Mouse (Mus musculus) skeletal muscle tissue, adult 2 months (tissue): ENCODE results near the gene Il4i1.
A peak's percentile ranks its signal among the peaks of the same experiment; 100 is the strongest.

ENCODE experiments used
- DNase-seq: peaks from one replicate; pipeline ENCODE4 v3.0.0-alpha.2; 2012; ENCODE audit warnings: low read depth, low spot score

Gene Il4i1

DNA sequence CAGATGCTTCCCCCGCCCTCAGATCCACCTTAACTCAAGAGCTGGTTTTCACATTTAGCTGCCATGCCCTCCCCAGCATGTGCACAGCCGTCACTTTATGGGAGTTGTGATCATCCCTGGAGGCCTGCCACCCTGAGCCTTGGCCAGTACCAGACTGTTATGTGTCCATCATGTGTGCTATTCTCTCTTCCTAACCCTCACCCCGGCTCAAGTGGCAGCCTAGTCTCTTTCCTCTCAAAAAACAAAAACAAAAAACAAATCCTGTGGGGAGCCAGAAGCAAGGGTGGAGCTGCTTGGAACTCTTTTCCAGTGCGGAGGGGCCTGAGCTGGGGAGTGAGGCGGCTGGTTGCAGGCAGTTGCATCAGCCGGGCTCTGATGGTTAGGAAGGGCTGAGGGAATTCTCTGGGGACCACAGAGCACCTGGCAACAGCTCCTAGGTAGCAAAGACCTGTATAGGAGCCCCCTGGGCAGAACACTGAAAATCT lies 2.6 kb downstream of the Il4i1 start:
- no peak for DNase-seq

DNA sequence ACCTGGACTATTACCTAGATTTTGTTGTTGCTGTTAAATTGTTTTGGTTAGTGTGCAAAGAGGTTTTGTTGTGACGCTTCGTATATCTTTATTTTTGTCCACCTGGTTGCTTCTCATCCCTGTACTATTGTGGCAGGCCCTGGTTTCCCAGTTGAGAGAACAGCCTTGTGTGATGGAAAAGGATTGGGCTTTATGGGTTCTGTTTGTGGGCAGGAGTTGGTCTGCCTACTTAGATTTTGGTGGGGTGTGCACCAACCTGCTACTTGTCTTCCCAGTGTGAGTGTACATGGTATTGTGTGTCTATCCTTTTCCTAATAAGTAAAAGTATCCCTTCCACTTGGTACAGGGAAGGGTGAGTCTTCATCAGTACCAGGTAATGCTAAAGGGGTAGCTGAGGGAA lies 3.2 kb downstream of the Il4i1 start:
- no peak for DNase-seq

DNA sequence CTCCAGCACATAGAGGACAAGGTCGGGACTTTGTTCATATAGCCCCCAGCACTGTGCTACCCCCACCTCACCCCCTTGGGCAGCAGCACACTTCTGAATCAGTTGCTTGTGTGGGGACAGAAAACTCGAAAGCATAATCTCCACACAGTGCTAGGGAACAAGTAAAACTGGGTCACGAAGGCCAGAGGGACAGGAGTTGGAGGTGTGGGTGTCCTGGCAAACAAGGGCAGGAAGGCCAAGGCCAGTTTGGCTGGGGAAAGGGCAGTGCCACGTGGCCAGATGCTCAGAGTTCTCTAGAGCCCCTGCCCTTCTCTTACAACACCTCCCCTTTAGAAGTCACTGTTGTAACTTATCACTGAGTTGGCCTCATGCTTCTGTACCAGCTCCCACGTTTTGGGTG lies 3.7 kb downstream of the Il4i1 start:
- peak; percentile 20 for DNase-seq

DNA sequence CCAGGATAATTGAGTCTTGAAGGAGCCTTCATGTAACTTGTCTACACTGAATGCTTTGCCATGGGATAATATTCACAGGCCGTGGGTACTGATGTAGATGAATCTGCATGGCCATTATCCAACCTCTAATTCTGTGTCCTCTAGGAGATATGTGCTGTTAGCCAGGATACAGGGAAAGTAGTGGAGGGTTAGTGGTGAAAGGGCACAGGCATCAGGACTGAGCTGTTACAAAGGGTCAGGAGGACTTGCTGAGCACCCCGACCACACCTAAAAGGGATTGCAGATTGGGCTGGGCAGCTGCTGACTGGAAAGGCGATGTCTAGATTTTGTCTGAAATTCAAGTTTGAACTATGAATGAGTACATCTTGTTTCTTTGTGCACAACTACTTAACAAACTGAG lies 4.3 kb downstream of the Il4i1 start:
- DNase-seq = peak; percentile 1

DNA sequence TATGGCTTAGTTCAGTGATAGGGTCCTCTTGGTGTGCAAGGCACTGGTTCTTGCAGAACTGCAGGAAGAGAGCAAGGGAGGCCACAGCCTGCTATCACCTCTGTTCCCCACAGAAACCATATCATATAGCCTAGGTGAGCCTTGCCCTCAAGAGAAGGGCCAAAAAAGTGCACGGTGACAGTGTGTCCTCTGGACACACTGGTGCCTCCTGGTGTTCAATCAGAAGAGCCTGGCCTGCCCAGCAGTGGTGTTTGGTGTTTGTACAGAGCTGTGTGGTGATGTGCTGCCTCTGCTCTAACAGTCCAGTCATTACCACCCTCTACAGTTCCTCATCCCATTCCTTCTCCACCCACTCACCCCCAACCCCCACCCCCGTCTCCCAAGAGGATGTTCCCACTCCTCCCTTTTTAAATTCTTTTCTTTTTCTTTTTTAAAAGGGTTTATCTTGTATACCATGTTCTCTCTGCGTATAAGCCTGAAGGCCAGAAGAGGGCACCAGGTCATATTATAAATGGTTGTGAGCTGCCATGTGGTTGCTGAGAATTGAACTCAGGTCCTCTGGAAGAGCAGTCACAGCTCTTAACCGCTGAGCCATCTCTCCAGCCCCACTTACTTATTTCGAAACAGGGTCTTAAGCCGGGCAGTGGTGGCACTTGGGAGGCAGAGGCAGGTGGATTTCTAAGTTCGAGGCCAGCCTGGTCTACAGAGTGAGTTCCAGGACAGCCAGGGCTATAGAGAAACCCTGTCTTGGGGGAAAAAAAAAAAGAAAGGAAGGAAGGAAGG lies 5.7 kb downstream of the Il4i1 start:
- peak; percentile 7 for DNase-seq

DNA sequence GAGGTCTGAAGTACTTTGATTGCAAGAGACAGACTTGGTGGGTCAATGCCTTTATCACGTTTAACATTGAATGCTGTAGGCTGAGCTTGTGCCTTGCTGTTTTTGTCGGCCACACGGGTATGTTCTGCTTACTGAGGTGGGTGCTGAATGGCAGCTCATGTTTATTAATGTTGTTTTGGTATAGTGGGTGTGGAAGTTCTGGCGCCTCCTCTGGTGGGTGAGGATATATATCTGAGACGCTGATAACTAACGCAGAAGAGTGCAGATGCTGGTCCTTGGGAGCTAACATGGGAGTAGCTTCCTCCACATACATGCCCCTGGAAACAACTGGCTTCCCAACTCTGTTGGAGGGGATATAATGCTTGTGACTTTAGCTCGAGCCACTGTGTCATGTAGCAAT lies 7.2 kb downstream of the Il4i1 start:
- no peak for DNase-seq

DNA sequence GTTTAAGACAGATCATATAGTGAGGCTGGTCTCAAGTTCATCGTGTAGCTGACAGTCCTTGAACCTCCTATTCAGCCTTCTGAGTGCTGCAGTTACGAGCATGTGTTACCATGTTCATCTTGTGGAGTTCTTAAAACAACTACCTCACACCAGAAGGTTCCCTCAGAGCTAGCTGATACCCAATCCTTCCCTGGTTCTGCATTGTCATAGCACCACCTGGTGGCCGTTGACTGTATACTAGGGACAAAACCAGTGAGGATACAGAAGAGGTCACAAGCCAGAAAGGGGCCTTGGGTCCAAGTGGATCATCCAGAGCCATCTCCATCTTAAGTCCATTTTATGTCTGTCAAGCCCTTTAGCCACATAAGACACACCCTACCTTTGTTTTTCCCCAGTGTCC lies 8.7 kb downstream of the Il4i1 start:
- DNase-seq = peak; percentile 70

DNA sequence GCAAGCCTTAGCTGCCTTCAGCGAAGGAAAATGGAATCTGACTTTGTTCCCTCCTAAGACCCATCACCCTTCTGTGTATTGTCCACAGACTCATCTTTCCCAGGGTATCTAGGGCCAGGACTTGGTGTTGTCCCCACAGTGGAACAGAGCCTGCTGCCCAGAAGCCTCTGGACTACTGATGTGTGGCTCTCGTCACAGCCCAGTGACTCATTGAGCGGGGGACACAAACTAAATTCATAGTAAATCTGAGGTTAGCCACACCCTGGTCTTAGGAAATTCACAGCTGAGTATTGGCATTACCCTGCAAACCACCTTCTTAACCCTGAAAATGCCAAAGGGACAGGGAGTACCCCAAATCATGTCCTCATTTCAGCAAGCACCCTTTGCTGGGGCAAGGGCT lies 10.6 kb downstream of the Il4i1 start:
- DNase-seq = no peak

DNA sequence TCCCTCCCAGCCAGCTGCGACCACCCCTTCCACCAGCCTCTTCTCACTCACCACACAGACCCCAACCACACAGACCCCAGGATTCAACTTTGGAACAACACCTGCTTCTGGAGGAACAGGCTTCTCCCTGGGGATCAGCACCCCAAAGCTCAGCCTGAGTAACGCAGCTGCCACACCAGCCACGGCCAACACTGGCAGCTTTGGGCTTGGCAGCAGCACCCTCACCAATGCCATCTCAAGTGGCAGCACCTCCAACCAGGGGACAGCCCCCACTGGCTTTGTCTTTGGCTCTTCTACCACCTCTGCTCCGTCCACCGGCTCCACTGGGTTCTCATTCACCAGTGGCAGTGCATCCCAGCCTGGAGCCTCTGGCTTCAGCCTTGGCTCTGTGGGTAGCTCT lies 12.5 kb downstream of the Il4i1 start:
- no peak for DNase-seq

DNA sequence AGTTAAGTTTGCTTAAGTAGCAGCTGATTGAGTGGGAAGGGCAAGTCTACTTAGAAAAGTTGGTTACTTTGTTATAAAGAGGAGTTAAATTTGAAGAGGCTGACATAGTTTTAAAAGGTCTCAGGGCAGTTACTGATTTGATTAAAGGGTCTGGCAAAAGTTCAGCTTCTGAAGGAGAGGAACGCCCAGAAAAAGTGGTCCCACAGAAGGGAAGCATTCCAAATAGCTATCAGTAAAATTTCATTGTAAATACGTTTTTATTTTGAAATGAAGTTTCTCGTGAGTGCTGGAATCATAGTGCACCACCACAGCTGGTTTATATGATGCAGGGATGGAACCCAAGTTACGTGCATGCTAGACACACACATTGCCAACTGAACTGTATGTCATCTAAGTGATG lies 16.6 kb downstream of the Il4i1 start:
- no peak for DNase-seq

DNA sequence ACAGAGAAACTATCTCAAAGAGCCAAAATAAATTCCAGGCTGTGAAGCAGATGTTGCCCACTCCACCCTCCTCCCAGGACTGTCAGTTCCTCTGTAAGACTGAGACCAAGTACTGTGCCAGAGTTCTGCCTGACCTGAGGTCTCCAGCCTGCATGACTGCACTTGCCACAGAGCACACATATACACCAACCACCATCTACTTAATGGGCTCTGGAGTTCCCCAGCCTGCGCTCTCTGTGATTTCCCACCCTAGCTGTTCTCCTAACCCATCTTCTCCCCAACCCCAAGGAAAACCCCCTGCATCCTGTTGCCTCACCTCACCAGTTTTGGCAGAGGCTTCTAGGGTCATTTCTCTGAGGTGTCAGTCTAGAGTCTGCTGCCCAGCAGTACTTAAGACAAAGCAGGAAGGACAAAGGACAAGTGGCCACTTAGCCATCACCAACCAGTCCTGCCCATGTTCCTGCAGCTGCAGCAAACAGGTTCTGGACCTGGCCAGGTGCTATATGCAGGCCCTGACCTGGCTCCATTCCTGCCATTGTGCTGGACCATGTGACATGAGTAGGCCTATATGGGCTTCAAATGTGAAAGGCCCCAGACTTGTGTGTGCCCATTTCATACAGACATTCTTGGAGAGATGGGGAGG lies 19.3 kb downstream of the Il4i1 start:
- DNase-seq = no peak

DNA sequence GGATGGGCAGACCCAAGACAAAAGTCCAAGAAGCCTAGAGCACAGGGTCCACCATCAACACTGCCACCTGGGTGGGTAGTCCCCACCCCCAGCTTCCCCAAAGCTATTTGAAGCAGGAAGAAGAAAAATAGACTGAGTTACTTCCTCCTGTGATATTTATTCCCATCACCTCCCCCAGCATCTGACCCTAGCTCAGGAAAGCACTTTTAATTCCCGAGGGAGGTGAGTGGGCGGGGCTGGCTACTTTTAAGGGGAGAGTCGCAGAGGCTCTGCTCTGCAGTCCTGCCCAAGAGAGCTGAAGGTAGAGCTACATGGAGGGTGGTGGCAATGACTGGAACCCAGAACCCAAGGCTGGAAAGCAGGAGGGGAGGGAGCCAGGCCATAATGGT lies 19.8 kb downstream of the Il4i1 start:
- DNase-seq = no peak

DNA sequence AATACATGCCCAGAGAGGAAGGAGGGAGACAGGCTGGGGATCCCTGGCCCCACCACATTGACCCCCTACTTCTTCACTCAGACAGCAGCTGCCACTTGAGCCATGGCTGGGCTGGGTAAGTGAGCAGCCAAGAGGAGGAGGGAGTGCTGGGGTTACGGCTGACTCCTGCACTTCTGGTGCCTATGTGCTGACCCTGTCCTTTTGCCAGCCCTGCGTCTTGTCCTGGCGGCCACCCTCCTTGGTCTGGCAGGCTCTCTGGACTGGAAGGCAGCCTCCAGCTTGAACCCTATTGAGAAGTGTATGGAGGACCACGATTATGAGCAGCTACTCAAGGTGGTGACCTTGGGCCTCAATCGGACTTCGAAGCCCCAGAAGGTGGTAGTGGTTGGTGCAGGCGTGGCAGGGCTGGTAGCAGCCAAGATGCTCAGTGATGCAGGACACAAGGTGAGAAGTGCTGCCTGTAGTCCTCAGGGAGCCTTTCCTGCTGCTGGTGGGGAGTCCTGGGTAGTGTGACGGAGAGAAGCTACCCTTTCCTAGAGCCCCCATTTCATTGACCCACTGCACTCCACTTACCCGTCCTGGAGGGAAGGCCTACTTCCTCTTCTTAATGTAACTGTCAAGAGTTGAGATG lies 20.4 kb downstream of the Il4i1 start:
- DNase-seq = peak; percentile 82

DNA sequence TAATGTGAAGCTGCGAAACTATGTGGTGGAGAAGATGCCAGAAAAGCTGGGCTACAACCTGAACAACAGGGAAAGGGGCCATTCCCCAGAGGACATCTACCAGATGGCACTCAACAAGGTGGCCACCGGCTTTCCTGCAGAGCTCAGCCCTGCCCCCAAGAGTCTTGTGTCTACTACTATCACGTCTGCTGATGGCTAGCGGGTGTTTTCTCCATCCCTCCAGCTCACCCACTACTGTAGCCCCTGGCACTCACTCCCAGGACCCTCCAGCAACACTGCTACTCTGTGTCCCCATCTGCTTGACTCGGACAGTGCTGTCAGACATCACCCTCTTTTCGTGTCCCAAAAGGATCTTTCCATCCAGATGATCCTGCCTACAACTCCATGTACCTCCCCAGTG lies 21.9 kb downstream of the Il4i1 start:
- no peak for DNase-seq

DNA sequence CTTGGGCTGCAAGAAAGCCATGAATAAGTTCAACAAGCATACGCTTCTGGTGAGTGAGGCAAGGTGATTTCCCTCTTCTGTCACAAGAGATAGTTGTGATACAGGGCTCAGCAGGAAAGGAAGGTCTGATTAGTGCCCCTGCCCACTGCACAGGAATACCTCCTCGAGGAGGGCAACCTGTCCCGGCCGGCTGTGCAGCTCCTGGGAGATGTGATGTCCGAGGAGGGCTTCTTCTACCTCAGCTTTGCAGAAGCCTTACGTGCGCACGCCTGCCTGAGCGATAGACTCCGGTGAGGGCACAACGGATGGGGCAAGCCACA lies 22.9 kb downstream of the Il4i1 start:
- DNase-seq = no peak

DNA sequence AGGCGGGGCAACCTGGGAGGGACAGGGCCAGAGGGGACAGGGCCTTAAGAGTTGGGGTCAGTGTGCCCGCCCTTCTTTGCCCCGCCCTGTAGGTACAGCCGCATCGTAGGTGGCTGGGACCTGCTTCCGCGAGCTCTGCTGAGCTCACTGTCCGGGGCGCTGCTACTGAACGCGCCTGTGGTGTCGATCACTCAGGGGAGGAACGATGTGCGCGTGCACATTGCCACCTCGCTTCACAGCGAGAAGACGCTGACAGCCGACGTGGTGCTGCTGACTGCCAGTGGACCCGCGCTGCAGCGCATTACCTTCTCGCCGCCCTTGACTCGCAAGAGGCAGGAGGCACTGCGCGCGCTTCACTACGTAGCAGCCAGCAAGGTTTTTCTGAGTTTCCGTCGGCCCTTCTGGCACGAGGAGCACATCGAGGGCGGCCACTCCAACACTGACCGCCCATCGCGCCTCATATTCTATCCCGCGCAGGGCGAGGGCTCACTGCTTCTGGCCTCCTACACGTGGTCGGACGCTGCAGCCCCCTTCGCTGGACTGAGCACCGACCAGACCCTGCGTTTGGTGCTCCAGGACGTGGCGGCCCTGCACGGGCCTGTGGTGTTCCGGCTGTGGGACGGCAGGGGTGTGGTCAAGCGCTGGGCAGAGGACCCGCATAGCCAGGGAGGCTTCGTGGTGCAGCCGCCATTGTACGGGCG lies 23.5 kb downstream of the Il4i1 start:
- DNase-seq = no peak

DNA sequence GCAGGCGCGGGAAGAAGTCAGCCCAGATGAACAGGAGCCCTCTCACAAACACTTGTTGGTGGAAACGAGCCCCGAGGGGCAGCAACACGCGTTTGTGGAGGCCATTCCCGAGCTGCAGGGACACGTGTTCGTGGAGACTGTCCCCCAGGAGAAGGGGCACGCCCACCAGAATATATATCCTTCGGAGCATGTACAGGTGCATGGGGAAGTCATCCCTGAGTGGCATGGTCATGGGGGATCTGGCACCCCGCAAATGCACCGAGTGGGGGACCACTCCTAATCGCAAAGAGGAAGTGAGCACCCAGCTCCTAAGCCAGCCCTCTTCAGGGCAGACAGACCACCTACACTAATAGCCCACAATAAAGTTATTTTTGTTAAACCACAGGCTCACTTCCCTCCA lies 24.2 kb downstream of the Il4i1 start:
- no peak for DNase-seq

DNA sequence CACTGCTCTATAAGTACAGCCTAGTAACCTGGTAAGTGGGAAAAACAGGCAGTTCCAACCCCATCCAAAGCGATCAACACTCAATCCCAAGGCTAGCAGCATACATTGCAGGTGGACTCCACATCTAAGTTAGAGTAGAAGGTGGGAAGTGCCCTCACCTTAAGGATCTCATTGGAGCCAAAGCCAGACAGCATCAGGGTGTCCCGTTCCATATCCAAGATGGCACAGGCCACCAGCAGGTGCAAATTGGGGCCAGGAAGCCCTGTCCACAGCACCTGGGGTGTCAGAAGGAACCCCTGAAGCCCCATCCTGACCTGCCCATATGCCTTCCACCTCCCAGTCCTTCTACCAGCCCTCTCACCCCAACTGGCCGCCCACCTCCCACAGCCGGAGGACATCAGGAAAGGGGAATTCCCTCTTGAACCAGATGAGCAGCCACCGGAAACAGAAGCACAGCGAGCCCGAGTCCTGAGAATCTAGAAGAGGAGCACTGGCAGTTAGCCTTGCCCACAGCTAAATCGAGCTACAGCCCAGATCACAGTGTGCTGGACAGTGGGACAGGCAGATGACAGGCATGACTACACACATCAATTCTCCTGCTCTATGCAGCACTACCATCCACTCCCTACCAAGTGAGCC lies 25.8 kb downstream of the Il4i1 start:
- no peak for DNase-seq

DNA sequence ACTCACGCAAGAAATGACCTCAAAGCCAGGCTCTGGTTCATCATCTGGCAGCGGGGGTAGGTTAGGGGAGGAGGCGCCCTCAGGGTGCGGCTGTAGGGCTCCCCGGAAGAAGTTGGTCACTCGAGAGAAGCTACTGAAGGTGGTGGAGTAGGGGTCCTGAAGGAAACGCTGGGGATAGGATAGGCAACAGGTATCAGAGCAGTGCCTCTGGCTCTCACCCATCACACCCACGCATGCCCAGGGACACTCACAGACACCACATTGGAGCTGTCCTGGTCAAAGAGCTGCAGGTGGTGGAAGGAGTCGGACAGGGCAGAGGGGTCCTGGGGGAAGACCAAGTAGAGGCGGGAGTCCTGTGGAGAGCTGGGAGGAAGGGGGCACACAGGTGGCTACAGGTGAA lies 28.8 kb downstream of the Il4i1 start:
- DNase-seq = no peak

DNA sequence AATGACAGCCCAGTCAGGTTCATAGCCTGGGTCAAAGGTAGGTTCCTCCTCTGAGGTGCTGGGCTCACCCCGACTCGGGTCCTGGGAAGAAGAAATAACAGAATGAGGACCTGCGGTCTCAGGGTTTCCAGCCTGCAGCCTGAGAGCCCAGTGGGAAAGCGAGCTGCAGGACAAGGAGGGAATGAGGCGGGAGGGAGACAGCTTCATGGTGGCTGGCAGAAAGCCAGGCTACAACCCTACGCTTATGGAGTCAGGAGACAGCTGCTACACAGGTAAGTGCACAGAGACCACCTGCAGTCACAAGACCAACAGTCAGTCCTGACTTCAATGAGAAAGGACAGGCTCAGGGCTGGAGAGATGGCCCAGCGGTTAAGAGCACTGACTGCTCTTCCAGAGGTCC lies 30.6 kb downstream of the Il4i1 start:
- no peak for DNase-seq

DNA sequence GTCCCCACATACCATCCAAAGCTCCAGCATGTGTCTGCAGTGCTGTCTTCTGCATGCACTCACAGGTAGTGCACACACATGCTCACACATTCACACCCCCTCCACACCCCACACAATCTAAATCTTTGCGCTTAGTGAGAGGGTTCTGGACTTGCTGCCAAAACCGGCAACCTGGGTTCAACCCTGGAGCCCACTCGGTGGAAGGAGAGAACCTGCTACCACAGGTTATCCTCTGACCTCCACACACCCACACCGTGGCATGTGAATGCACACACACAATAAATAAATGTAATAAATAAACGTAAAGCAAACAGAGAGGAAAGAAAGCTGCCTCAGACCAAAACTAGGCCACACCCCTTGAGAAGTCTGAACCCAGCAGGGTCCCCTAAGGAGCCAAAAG lies 31.6 kb downstream of the Il4i1 start:
- DNase-seq = no peak
